Mouse (Mus musculus): ENCODE results near the gene Atp6v1e1. TPM values are rescaled to one million over a fixed set of nuclear protein-coding genes. Genes with fewer than 3 reads are reported as not detected.

Atp6v1e1 gene
- total RNA-seq, 2 experiments from 2014 or later: 542 to 588 TPM

GRCm38 (mm10) chr6:120778226-120778625 lies 44.4 kb downstream of the Atp6v1e1 start:
- no peak for DNase-seq (ENCODE audit: low spot score in 2 of 2)
- intact Hi-C loops (cut with DNase I): no loop called here

GRCm38 (mm10) chr6:120777533-120777932 lies 45.1 kb downstream of the Atp6v1e1 start:
- no peak for DNase-seq (ENCODE audit: low spot score in 2 of 2)
- intact Hi-C loops (cut with DNase I): no loop called here

- intact Hi-C loops (cut with DNase I): no loop called here
- no peak for DNase-seq (ENCODE audit: low spot score in 2 of 2)
Observed at GRCm38 (mm10) chr6:120776286-120776685, 46.3 kb downstream of the Atp6v1e1 start.

- no peak for DNase-seq (ENCODE audit: low spot score in 2 of 2)
- intact Hi-C loops (cut with DNase I): no loop called here
Observed at GRCm38 (mm10) chr6:120773763-120774162, 48.8 kb downstream of the Atp6v1e1 start.

- intact Hi-C loops (cut with DNase I): no loop called here
- DNase-seq (ENCODE audit: low spot score in 2 of 2): peak; percentile 41 to 60
Observed at GRCm38 (mm10) chr6:120773149-120773628, 49.4 kb downstream of the Atp6v1e1 start, which contains the start of gene Slc25a18. Gene Slc25a18 (plus strand): TSS chr6:120773578.

- no peak for DNase-seq (ENCODE audit: low spot score in 2 of 2)
- intact Hi-C loops (cut with DNase I): no loop called here
Observed at GRCm38 (mm10) chr6:120772025-120772424, 50.6 kb downstream of the Atp6v1e1 start.

GRCm38 (mm10) chr6:120771366-120771765 lies 51.2 kb downstream of the Atp6v1e1 start:
- no peak for DNase-seq (ENCODE audit: low spot score in 2 of 2)
- intact Hi-C loops (cut with DNase I): no loop called here

GRCm38 (mm10) chr6:120769972-120770371 lies 52.6 kb downstream of the Atp6v1e1 start:
- DNase-seq (ENCODE audit: low spot score in 2 of 2): no peak
- intact Hi-C loops (cut with DNase I): no loop called here

GRCm38 (mm10) chr6:120761151-120761550 lies 61.4 kb downstream of the Atp6v1e1 start:
- DNase-seq (ENCODE audit: low spot score in 2 of 2): no peak
- intact Hi-C loops (cut with DNase I): no loop called here

- DNase-seq (ENCODE audit: low spot score in 2 of 2): no peak
- intact Hi-C loops (cut with DNase I): no loop called here
Observed at GRCm38 (mm10) chr6:120746416-120746815, 76.2 kb downstream of the Atp6v1e1 start.

Small RNA genes within 50 kb of the gene (microRNA-seq; reads per million reads assigned to microRNA genes)
- 0 reads per million in 2 experiments for gene Gm25193

Other genes with a start within 250 kb of the Atp6v1e1 start
- gene Cecr2, start 156.4 kb downstream of the Atp6v1e1 start, total RNA-seq (2021): 1 to 10 TPM; 3.4 to 4.6 TPM
- gene Slc25a18, start 49.2 kb downstream of the Atp6v1e1 start, total RNA-seq (2021): 10 to 100 TPM; 65.3 to 66.5 TPM
- gene Bcl2l13, start 13.4 kb upstream of the Atp6v1e1 start, total RNA-seq (2021): 10 to 100 TPM; 45.9 to 48.5 TPM
- gene Bid, start 94.1 kb upstream of the Atp6v1e1 start, total RNA-seq (2021): 10 to 100 TPM in 1 of 2 experiments, 1 to 10 TPM in 1; 9.4 to 10.4 TPM

Measured in left cerebral cortex, postnatal 25 days (tissue).